Mouse (Mus musculus): ENCODE results near the gene Lemd1.

Lemd1 gene

GRCm38 (mm10) chr1:132291706-132292105 lies 100.5 kb downstream of the Lemd1 start:
- no peak for DNase-seq (ENCODE audit: low spot score)

GRCm38 (mm10) chr1:132292318-132293129 lies 101.3 kb downstream of the Lemd1 start:
- peak; percentile 44 for DNase-seq (ENCODE audit: low spot score)

- DNase-seq (ENCODE audit: low spot score): no peak
Measured at GRCm38 (mm10) chr1:132295506-132295905, 104.3 kb downstream of the Lemd1 start.

GRCm38 (mm10) chr1:132296051-132296450 lies 104.8 kb downstream of the Lemd1 start:
- peak; percentile 65 for DNase-seq (ENCODE audit: low spot score)

- peak; percentile 68 for DNase-seq (ENCODE audit: low spot score)
Measured at GRCm38 (mm10) chr1:132298425-132298800, 107.2 kb downstream of the Lemd1 start, which contains the start of gene Klhdc8a. Klhdc8a (plus strand) TSS chr1:132298626.

- no peak for DNase-seq (ENCODE audit: low spot score)
Measured at GRCm38 (mm10) chr1:132298801-132299464, 107.7 kb downstream of the Lemd1 start.

- DNase-seq (ENCODE audit: low spot score): no peak
Measured at GRCm38 (mm10) chr1:132299744-132300143, 108.5 kb downstream of the Lemd1 start.

GRCm38 (mm10) chr1:132301242-132301641 lies 110.0 kb downstream of the Lemd1 start:
- DNase-seq (ENCODE audit: low spot score): no peak

- no peak for DNase-seq (ENCODE audit: low spot score)
Measured at GRCm38 (mm10) chr1:132302341-132302866, 111.2 kb downstream of the Lemd1 start.

GRCm38 (mm10) chr1:132304618-132305214 lies 113.5 kb downstream of the Lemd1 start:
- no peak for DNase-seq (ENCODE audit: low spot score)

- peak; percentile 70 for DNase-seq (ENCODE audit: low spot score)
Measured at GRCm38 (mm10) chr1:132306160-132306559, 114.9 kb downstream of the Lemd1 start.

GRCm38 (mm10) chr1:132306808-132307207 lies 115.6 kb downstream of the Lemd1 start:
- no peak for DNase-seq (ENCODE audit: low spot score)

GRCm38 (mm10) chr1:132307962-132308361 lies 116.7 kb downstream of the Lemd1 start:
- DNase-seq (ENCODE audit: low spot score): no peak

GRCm38 (mm10) chr1:132308674-132309073 lies 117.4 kb downstream of the Lemd1 start:
- DNase-seq (ENCODE audit: low spot score): no peak
